Mouse (Mus musculus) MEL (cell line): ENCODE data around the gene Nek2. TPM values are rescaled to one million over a fixed set of nuclear protein-coding genes. Genes with fewer than 3 reads are reported as not detected.

Experiments
- DNase-seq: peaks from one replicate; pipeline ENCODE4 v3.0.0; 2011; ENCODE audit warnings: low read depth, low spot score
- H3K27ac ChIP-seq: 2 replicates; pipeline ENCODE4 v1.5.1; 2012; ENCODE audit warnings: low read depth, mild to moderate bottlenecking, control low read depth, low read length, moderate library complexity; ENCODE audit not compliant: control insufficient read depth
- H3K27me3 ChIP-seq, 2 experiments: fragments of 150-350 bp in 1 of 2; sonication (generic) in 1 of 2; 2 replicates each; pipeline ENCODE4 v1.6.1; 2012; ENCODE audit warnings: low read length in 2 of 2, mild to moderate bottlenecking in 2 of 2, improper control_type of control experiment in 1 of 2, moderate library complexity in 1 of 2; ENCODE audit not compliant: insufficient read depth in 2 of 2, control insufficient read depth in 1 of 2
- H3K36me3 ChIP-seq, 2 experiments: 2 replicates each; pipeline ENCODE4 v1.6.1; 2012 to 2014; ENCODE audit warnings: low read length in 2 of 2, improper control_type of control experiment in 1 of 2, inconsistent platforms in 1 of 2, mild to moderate bottlenecking in 1 of 2; ENCODE audit not compliant: insufficient read depth in 2 of 2, control insufficient read depth in 1 of 2
- H3K4me1 ChIP-seq, 2 experiments: fragments of 150-350 bp in 1 of 2; sonication (generic) in 1 of 2; 2 replicates each; pipeline ENCODE4 v1.6.1; 2012; ENCODE audit warnings: low read length in 2 of 2, improper control_type of control experiment in 1 of 2, mild to moderate bottlenecking in 1 of 2; ENCODE audit not compliant: insufficient read depth in 2 of 2, control insufficient read depth in 1 of 2
- H3K4me3 ChIP-seq, 2 experiments: fragments of 150-350 bp in 1 of 2; sonication (generic) in 1 of 2; 2 replicates each; pipeline ENCODE4 v1.5.1; 2012; ENCODE audit warnings: low read depth in 2 of 2, low read length in 2 of 2, mild to moderate bottlenecking in 2 of 2, moderate library complexity in 2 of 2, control low read depth in 1 of 2, improper control_type of control experiment in 1 of 2; ENCODE audit not compliant: control insufficient read depth in 1 of 2, insufficient read depth in 1 of 2
- H3K79me2 ChIP-seq: 2 replicates; pipeline ENCODE4 v1.6.1; 2012; ENCODE audit warnings: mild to moderate bottlenecking, low read length, moderate library complexity; ENCODE audit not compliant: control insufficient read depth, poor library complexity, insufficient read depth
- H3K9ac ChIP-seq: 2 replicates; pipeline ENCODE4 v1.6.1; 2012; ENCODE audit warnings: low read depth, mild to moderate bottlenecking, control low read depth, low read length, moderate library complexity; ENCODE audit not compliant: control insufficient read depth, poor library complexity, severe bottlenecking
- H3K9me3 ChIP-seq: fragments of 150-350 bp; sonication (generic); replicated peaks from 2 replicates; pipeline ENCODE4 v1.6.1; 2012; ENCODE audit warnings: mild to moderate bottlenecking, low read length, improper control_type of control experiment, moderate library complexity; ENCODE audit not compliant: insufficient read depth
- BHLHE40 ChIP-seq: IDR thresholded peaks from 2 replicates; pipeline ENCODE4 v1.6.1; 2012; ENCODE audit warnings: low read depth, mild to moderate bottlenecking, inconsistent platforms, low read length, improper control_type of control experiment, borderline replicate concordance
- CHD1 ChIP-seq: IDR thresholded peaks from 2 replicates; pipeline ENCODE4 v1.6.1; 2012; ENCODE audit warnings: low read depth, mild to moderate bottlenecking, inconsistent platforms, low read length, improper control_type of control experiment
- CHD2 ChIP-seq: IDR thresholded peaks from 2 replicates; pipeline ENCODE4 v1.6.1; 2011; ENCODE audit warnings: low read length, improper control_type of control experiment
- CTCF ChIP-seq, 3 experiments: IDR thresholded peaks in 2 of 3; conservative IDR thresholded peaks in 1 of 3; 2 replicates each; pipeline ENCODE4 v1.5.1; 2011 to 2012; ENCODE audit warnings: low read length in 3 of 3, low read depth in 2 of 3, mild to moderate bottlenecking in 2 of 3, improper control_type of control experiment in 1 of 3, inconsistent platforms in 1 of 3, mixed read lengths in 1 of 3, moderate library complexity in 1 of 3; ENCODE audit not compliant: control insufficient read depth in 1 of 3, insufficient read depth in 1 of 3, poor library complexity in 1 of 3, severe bottlenecking in 1 of 3
- ETS1 ChIP-seq: IDR thresholded peaks from 2 replicates; pipeline ENCODE4 v1.6.1; 2012; ENCODE audit warnings: low read depth, mild to moderate bottlenecking, inconsistent platforms, low read length, improper control_type of control experiment, moderate library complexity
- GABPA ChIP-seq: IDR thresholded peaks from 2 replicates; pipeline ENCODE4 v1.6.1; 2012; ENCODE audit warnings: low read depth, mild to moderate bottlenecking, inconsistent platforms, low read length, improper control_type of control experiment, moderate library complexity
- GATA1 ChIP-seq: IDR thresholded peaks from 2 replicates; pipeline ENCODE4 v1.6.1; 2011; ENCODE audit warnings: low read depth, low read length, improper control_type of control experiment
- JUND ChIP-seq: IDR thresholded peaks from 2 replicates; pipeline ENCODE4 v1.6.1; 2011; ENCODE audit warnings: low read depth, mild to moderate bottlenecking, improper control_type of control experiment, low read length
- KAT2A ChIP-seq: conservative IDR thresholded peaks from 2 replicates; pipeline ENCODE4 v1.6.1; 2012; ENCODE audit warnings: low read depth, low read length, improper control_type of control experiment, inconsistent platforms
- MAFK ChIP-seq: IDR thresholded peaks from 2 replicates; pipeline ENCODE4 v1.6.1; 2011; ENCODE audit warnings: low read depth, mild to moderate bottlenecking, low read length, improper control_type of control experiment, borderline replicate concordance
- MAX ChIP-seq: IDR thresholded peaks from 2 replicates; pipeline ENCODE4 v1.6.1; 2011; ENCODE audit warnings: low read length, improper control_type of control experiment
- MYB ChIP-seq: IDR thresholded peaks from 2 replicates; pipeline ENCODE4 v1.6.1; 2011; ENCODE audit warnings: mild to moderate bottlenecking, low read depth, low read length, improper control_type of control experiment
- MYC ChIP-seq: IDR thresholded peaks from 2 replicates; pipeline ENCODE4 v1.6.1; 2011; ENCODE audit warnings: low read depth, mild to moderate bottlenecking, low read length, improper control_type of control experiment, moderate library complexity
- NELFE ChIP-seq: IDR thresholded peaks from 2 replicates; pipeline ENCODE4 v1.6.1; 2011; ENCODE audit warnings: low read depth, low read length, improper control_type of control experiment
- NRF1 ChIP-seq: IDR thresholded peaks from 2 replicates; pipeline ENCODE4 v1.6.1; 2014; ENCODE audit warnings: low read depth, mild to moderate bottlenecking, inconsistent platforms, low read length, improper control_type of control experiment, moderate library complexity; ENCODE audit not compliant: poor library complexity, insufficient read depth, severe bottlenecking
- POLR2A ChIP-seq, 2 experiments: IDR thresholded peaks; 2 replicates each; pipeline ENCODE4 v1.6.1; 2011 to 2012; ENCODE audit warnings: low read length in 2 of 2, mild to moderate bottlenecking in 2 of 2, control low read depth in 1 of 2, improper control_type of control experiment in 1 of 2, low read depth in 1 of 2, moderate library complexity in 1 of 2; ENCODE audit not compliant: control insufficient read depth in 1 of 2, insufficient read depth in 1 of 2, poor library complexity in 1 of 2
- TBP ChIP-seq: IDR thresholded peaks from 2 replicates; pipeline ENCODE4 v1.8.0; 2011; ENCODE audit warnings: low read depth, low read length, improper control_type of control experiment
- TCF12 ChIP-seq: IDR thresholded peaks from 2 replicates; pipeline ENCODE4 v1.6.1; 2014; ENCODE audit warnings: low read depth, mild to moderate bottlenecking, inconsistent platforms, low read length, improper control_type of control experiment, moderate library complexity
- UBTF ChIP-seq: IDR thresholded peaks from 2 replicates; pipeline ENCODE4 v1.6.1; 2012; ENCODE audit warnings: low read depth, mild to moderate bottlenecking, inconsistent platforms, low read length, improper control_type of control experiment, moderate library complexity, borderline replicate concordance; ENCODE audit not compliant: insufficient read depth
- USF1 ChIP-seq: IDR thresholded peaks from 2 replicates; pipeline ENCODE4 v1.6.1; 2014; ENCODE audit warnings: low read depth, mild to moderate bottlenecking, inconsistent platforms, low read length, improper control_type of control experiment, moderate library complexity
- USF2 ChIP-seq, 2 experiments: IDR thresholded peaks; 2 replicates each; pipeline ENCODE4 v1.6.1; 2011 to 2012; ENCODE audit warnings: improper control_type of control experiment in 2 of 2, low read length in 2 of 2, borderline replicate concordance in 1 of 2, inconsistent platforms in 1 of 2, low read depth in 1 of 2, mild to moderate bottlenecking in 1 of 2; ENCODE audit not compliant: insufficient read depth in 1 of 2
- ZKSCAN1 ChIP-seq: IDR thresholded peaks from 2 replicates; pipeline ENCODE4 v1.6.1; 2012; ENCODE audit warnings: low read depth, mild to moderate bottlenecking, inconsistent platforms, low read length, improper control_type of control experiment, moderate library complexity
- ZMIZ1 ChIP-seq: IDR thresholded peaks from 2 replicates; pipeline ENCODE4 v1.6.1; 2012; ENCODE audit warnings: low read depth, mild to moderate bottlenecking, inconsistent platforms, low read length, improper control_type of control experiment, moderate library complexity
- ZNF384 ChIP-seq: IDR thresholded peaks from 2 replicates; pipeline ENCODE4 v1.6.1; 2012; ENCODE audit warnings: low read depth, mild to moderate bottlenecking, inconsistent platforms, low read length, improper control_type of control experiment
- polyA plus RNA-seq, 2 experiments: library from polyadenylated mRNA; stranded (reverse) in 1 of 2; unstranded in 1 of 2; fragments of >175 nt in 1 of 2; fragments of >200 nt in 1 of 2; gene quantifications; 2 replicates each; pipeline versions ENCODE4 v1.2.1 to v1.2.4; 2012; ENCODE audit warnings: low replicate concordance in 2 of 2, low read depth in 1 of 2; ENCODE audit not compliant: insufficient read length in 2 of 2, insufficient read depth in 1 of 2, missing spikeins in 1 of 2
- total RNA-seq: library from RNA; depleted of rRNA; stranded (reverse); fragments of 300-350 nt; gene quantifications from 2 replicates; pipeline ENCODE4 v1.2.3, GENCODE M21; 2012

Gene Nek2
- total and polyA plus RNA-seq, 3 experiments = 34.9 to 56.5 TPM; not detected in 1

GRCm38 (mm10) chr1:191802093-191802819 lies 19.0 kb upstream of the Nek2 start:
- no peak for TF ChIP-seq MYC
- TF ChIP-seq TBP = no peak
- no peak for TF ChIP-seq USF1
- TF ChIP-seq KAT2A = no peak
- no peak for TF ChIP-seq GABPA
- no peak for TF ChIP-seq MYB
- no peak for TF ChIP-seq MAX
- no peak for TF ChIP-seq NELFE
- TF ChIP-seq CTCF (IDR thresholded peaks at IDR 0.05 in 2 of 3, conservative IDR thresholded peaks at IDR 0.05 in 1 of 3; ENCODE audit: control insufficient read depth in 1 of 3, insufficient read depth in 1 of 3, low read depth in 2 of 3, low read length in 3 of 3, poor library complexity in 1 of 3, severe bottlenecking in 1 of 3) = no peak
- no peak for TF ChIP-seq ZMIZ1
- TF ChIP-seq ZKSCAN1 = no peak
- Histone ChIP-seq H3K27ac (no peak overlapping the region), H3K36me3 (no peaks in the 10 kb centered on the region), H3K4me1 (peaks cover 0 to 3% of the 10 kb centered on the region in 2 experiments; a peak in 1 of 4 replicates), H3K4me3 (no peak overlapping the region), H3K79me2 (no peaks in the 10 kb centered on the region), H3K9ac (no peak overlapping the region), H3K9me3 (no peaks in the 10 kb centered on the region), H3K27me3 (peaks cover 0 to 2% of the 10 kb centered on the region in 2 experiments; a peak in 1 of 4 replicates)
- DNase-seq = no peak

GRCm38 (mm10) chr1:191802820-191803655 lies 18.2 kb upstream of the Nek2 start:
- Histone ChIP-seq H3K4me3 (no peak overlapping the region), H3K79me2 (no peaks in the 10 kb centered on the region), H3K27me3 (peaks cover 0 to 2% of the 10 kb centered on the region in 2 experiments; a peak in 1 of 4 replicates), H3K36me3 (no peaks in the 10 kb centered on the region), H3K9ac (no peak overlapping the region), H3K9me3 (no peaks in the 10 kb centered on the region), H3K4me1 (peaks cover 0 to 3% of the 10 kb centered on the region in 2 experiments; a peak in 1 of 4 replicates), H3K27ac (no peak overlapping the region)
- no peak for DNase-seq
- TF ChIP-seq ZNF384 (no peak), USF2 (IDR thresholded peaks at IDR 0.05; ENCODE audit: borderline replicate concordance in 1 of 2, insufficient read depth in 1 of 2, low read depth in 1 of 2, low read length in 2 of 2) (no peak), NRF1 (no peak), CHD2 (no peak), MAFK (no peak), MYB (no peak), KAT2A (no peak), TCF12 (no peak), CHD1 (no peak), ETS1 (no peak), ZKSCAN1 (no peak), UBTF (no peak), GATA1 (no peak), BHLHE40 (no peak), JUND (no peak), POLR2A (IDR thresholded peaks at IDR 0.05; ENCODE audit: control insufficient read depth in 1 of 2, insufficient read depth in 1 of 2, low read depth in 1 of 2, low read length in 2 of 2, poor library complexity in 1 of 2) (no peak), USF1 (no peak), MYC (no peak)
